Mouse (Mus musculus): ENCODE results near the gene Ebpl.

GRCm38 (mm10) chr14:61321200-61321599 lies 39.0 kb downstream of the Ebpl start:
- TF ChIP-seq CTCF (IDR thresholded peaks at IDR 0.05; ENCODE audit: low read depth) (no peak), EP300 (IDR thresholded peaks at IDR 0.05; ENCODE audit: low read depth) (no peak)

Data from liver, embryonic 14.5 days (tissue).